Mouse (Mus musculus): ENCODE measurements at regions not wholly inside any gene's neighbourhood (a gene's known extent, or its start where the extent isn't known, plus 50 kb on each side); places are given as distances from the start of the nearest gene placed in this dataset.

DNA sequence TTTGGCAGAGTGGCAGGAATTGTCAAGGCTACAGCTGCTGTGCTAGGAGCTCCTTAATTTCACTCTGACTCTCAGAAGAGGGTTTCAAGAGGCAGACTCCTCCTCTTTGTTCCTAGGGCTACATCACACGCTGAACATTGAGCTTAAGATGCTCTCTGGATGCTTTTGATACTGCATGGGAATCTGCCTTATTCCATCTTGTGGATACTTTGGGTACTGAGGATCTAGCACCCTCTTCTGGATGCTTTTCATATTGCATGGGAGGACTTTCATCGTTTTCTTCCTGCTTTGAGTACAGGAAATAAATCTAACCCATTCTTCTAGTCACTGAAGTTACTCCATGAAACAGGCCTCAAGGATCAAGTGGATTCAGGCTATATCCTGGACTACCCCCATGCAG lies 513.9 kb upstream of the Dsel start:
- Histone ChIP-seq H3K4me2 (ENCODE audit: low read depth, low read length) (no peak overlapping the region), H3K4me3 (ENCODE audit: low read depth, low read length) (no peak overlapping the region), H3K27ac (replicated peaks; ENCODE audit: low read depth, low read length) (no peak overlapping the region), H3K4me1 (ENCODE audit: control insufficient read depth, insufficient read depth, low read length) (no peaks in the 10 kb centered on the region), H3K9ac (ENCODE audit: low read depth, low read length) (no peak overlapping the region), H3K36me3 (ENCODE audit: control insufficient read depth, insufficient read depth, low read length) (no peaks in the 10 kb centered on the region), H3K9me3 (ENCODE audit: control insufficient read depth, low read length) (no peaks in the 10 kb centered on the region), H3K27me3 (replicated peaks; ENCODE audit: control insufficient read depth, insufficient read depth, low read length) (no peaks in the 10 kb centered on the region)
- ATAC-seq (ENCODE audit: low read depth) (peak; percentile 47; the same call in 1 of the 2 replicates), DNase-seq (ENCODE audit: low spot score) (peak; percentile 72)
- WGBS: 2% methylated on average over 2 of the region's 2 CpGs

DNA sequence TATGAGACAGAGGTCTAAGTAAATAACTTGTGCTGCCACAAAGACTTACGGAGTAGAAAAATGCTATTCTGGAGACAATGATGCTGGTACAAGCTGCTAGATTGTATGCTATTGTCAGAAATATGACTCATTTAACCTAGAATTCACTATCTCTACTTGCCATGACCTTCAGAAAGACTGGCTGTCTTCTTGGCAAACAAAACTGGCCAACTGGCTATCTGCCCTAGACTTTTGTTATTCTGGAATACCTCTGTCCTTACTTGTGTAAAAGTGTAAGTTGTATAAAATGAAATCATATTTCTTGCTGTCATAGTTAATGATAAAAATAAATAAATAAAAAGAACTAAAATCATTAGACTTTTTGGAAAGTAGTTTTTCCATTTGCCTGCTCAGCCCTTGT lies 491.1 kb upstream of the Dsel start:
- Histone ChIP-seq H3K36me3 (ENCODE audit: control insufficient read depth, insufficient read depth, low read length) (no peaks in the 10 kb centered on the region), H3K27ac (replicated peaks; ENCODE audit: low read depth, low read length) (no peak overlapping the region), H3K9ac (ENCODE audit: low read depth, low read length) (no peak overlapping the region), H3K9me3 (ENCODE audit: control insufficient read depth, low read length) (no peaks in the 10 kb centered on the region), H3K4me1 (ENCODE audit: control insufficient read depth, insufficient read depth, low read length) (no peaks in the 10 kb centered on the region), H3K4me3 (ENCODE audit: low read depth, low read length) (no peak overlapping the region), H3K4me2 (ENCODE audit: low read depth, low read length) (no peak overlapping the region), H3K27me3 (replicated peaks; ENCODE audit: control insufficient read depth, insufficient read depth, low read length) (no peaks in the 10 kb centered on the region)
- ATAC-seq (ENCODE audit: low read depth): no peak
- no peak for DNase-seq (ENCODE audit: low spot score)
- 91% methylated on average over 1 of the region's 1 CpGs for WGBS

Measured in embryonic facial prominence, embryonic 14.5 days (tissue).